Mouse (Mus musculus) kidney, adult 10 weeks (tissue): Measurements from ENCODE around the gene Gm1113. TPM values are rescaled to one million over a fixed set of nuclear protein-coding genes. Genes with fewer than 3 reads are reported as not detected.

Source experiments
- polyA plus RNA-seq: library from polyadenylated mRNA; stranded (reverse); fragments of 350-450 nt; fragmentation: Illumina TruSeq; extraction: RNeasy Lipid Tissue Mini Kit (QIAGEN cat#74804); gene quantifications from one replicate; pipeline ENCODE4 v1.2.3, GENCODE M21; 2014; ENCODE audit warnings: low read depth, low replicate concordance

Gm1113 gene
- polyA plus RNA-seq, result not detected

GRCm38 (mm10) chr9:35518169-35518568, at the start of gene Gm1113:
TSS of gene Gm1113 (minus strand) at chr9:35518269.

DNA sequence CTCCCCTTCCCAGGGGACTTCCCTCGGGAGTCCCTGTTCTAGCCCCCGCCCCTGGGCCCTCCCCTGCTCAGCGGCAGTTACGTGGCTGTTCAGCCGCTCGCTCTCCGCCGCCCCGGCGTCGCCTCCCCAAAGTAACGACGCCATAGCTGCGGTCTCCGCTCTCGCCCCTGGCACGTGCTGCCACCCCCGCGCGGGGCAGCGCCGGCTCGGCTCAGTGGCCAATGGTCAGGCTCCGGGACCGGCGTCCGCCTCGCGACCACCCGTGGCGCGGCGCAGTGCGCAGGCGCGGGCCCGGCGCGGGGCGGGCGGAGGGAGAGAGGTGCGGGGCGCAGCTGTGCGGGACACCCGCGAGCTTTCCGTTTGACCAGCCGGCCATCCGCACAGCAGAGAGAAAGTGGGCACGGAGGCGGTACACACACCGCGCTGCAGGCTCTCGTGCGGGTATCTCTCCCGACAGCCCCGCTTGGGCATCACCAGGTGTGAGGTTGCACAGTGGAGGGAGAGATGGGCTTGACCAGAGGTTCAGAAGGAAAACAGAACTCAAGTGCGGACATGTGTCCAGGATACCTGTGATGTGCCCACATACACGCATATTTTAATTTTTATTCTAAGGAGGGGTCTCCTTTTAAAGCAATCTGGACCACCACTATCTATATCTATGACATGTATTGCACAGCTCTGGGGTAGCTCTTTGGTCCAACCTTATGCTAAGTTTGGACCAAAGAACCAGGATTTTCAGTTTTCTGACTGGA, 40.4 kb upstream of the Gm1113 start, which contains the start of the genes Ddx25 and Pus3:
TSS of gene Ddx25 (minus strand) at position 272 of the 752 bp plus-strand sequence.
TSS of gene Pus3 (plus strand) at position 339 of the 752 bp plus-strand sequence.

Other genes starting within 250 kb of the Gm1113 start
- 5.1 TPM for gene Cdon, start 97.1 kb downstream of the Gm1113 start, polyA plus RNA-seq
- gene Ddx25, start 40.3 kb upstream of the Gm1113 start, polyA plus RNA-seq, result not detected
- 30.7 TPM for gene Pus3, start 40.3 kb upstream of the Gm1113 start, polyA plus RNA-seq
- gene Pate2, start 52.0 kb upstream of the Gm1113 start, polyA plus RNA-seq, result not detected
- gene Hyls1, start 52.1 kb upstream of the Gm1113 start, polyA plus RNA-seq, result 3.8 TPM
- not detected for gene Pate4, start 93.7 kb upstream of the Gm1113 start, polyA plus RNA-seq
- gene Pate3, start 129.9 kb upstream of the Gm1113 start, polyA plus RNA-seq, result not detected
- gene Pate1, start 169.1 kb upstream of the Gm1113 start, polyA plus RNA-seq, result not detected
- gene Gm17677, start 222.8 kb upstream of the Gm1113 start, polyA plus RNA-seq, result not detected